Mouse (Mus musculus) heart, postnatal 25 days (tissue): ENCODE measurements around the gene Ppil1. TPM values are rescaled to one million over a fixed set of nuclear protein-coding genes. Genes with fewer than 3 reads are reported as not detected.

Source experiments
- DNase-seq: peaks from one replicate; pipeline ENCODE4 v3.0.0; 2022; ENCODE audit warnings: low spot score
- intact Hi-C: fragments of 180-260 bp; cut with DNase I; formaldehyde crosslinking; loops from one replicate; pipeline ENCODE4 v1.15.1; 2025
- total RNA-seq, 2 experiments: library from RNA; stranded (reverse); gene quantifications; 2 replicates each; pipeline ENCODE4 v1.2.3; 2021

Gene Ppil1
- 10 to 100 TPM; 29.0 to 29.6 TPM for total RNA-seq

GRCm38 (mm10) chr17:29263840-29264633 lies at the start of gene Ppil1:
Gene Ppil1, minus strand, starts transcription at chr17:29264186.
- intact Hi-C loops: loop anchor here (5.0 kb wide), 1 partner anchor 248 kb away; no protein-coding TSS in a partner anchor

GRCm38 (mm10) chr17:29313300-29313699 lies 49.3 kb upstream of the Ppil1 start:
- intact Hi-C loops: no loop called here
- DNase-seq: no peak

More at GRCm38 (mm10) chr17:29263840-29264633, at the start of gene Ppil1:
- DNase-seq: peak; percentile 71

- intact Hi-C loops: no loop called here
- no peak for DNase-seq
These were observed 48.1 kb upstream of the Ppil1 start for GRCm38 (mm10) chr17:29312082-29312481.

GRCm38 (mm10) chr17:29311602-29312001 lies 47.6 kb upstream of the Ppil1 start:
- DNase-seq: no peak
- intact Hi-C loops: no loop called here

GRCm38 (mm10) chr17:29310056-29310623 lies 46.2 kb upstream of the Ppil1 start:
- DNase-seq: peak; percentile 53
- intact Hi-C loops: no loop called here

- DNase-seq: no peak
- intact Hi-C loops: no loop called here
These were observed 41.9 kb upstream of the Ppil1 start for GRCm38 (mm10) chr17:29305871-29306270.

- intact Hi-C loops: no loop called here
- peak; percentile 60 for DNase-seq
These were observed 41.2 kb upstream of the Ppil1 start for GRCm38 (mm10) chr17:29305058-29305806.

GRCm38 (mm10) chr17:29304376-29305057 lies 40.5 kb upstream of the Ppil1 start:
- intact Hi-C loops: no loop called here
- DNase-seq: no peak

- intact Hi-C loops: no loop called here
- no peak for DNase-seq
These were observed 39.9 kb upstream of the Ppil1 start for GRCm38 (mm10) chr17:29303856-29304255.

- no peak for DNase-seq
- intact Hi-C loops: no loop called here
These were observed 39.1 kb upstream of the Ppil1 start for GRCm38 (mm10) chr17:29303087-29303486.

- intact Hi-C loops: no loop called here
- DNase-seq: peak; percentile 61
These were observed 38.2 kb upstream of the Ppil1 start for GRCm38 (mm10) chr17:29302149-29302548.

GRCm38 (mm10) chr17:29301421-29301820 lies 37.4 kb upstream of the Ppil1 start:
- no peak for DNase-seq
- intact Hi-C loops: no loop called here

- intact Hi-C loops: no loop called here
These were observed 36.9 kb upstream of the Ppil1 start for GRCm38 (mm10) chr17:29300926-29301325.

GRCm38 (mm10) chr17:29299282-29299681 lies 35.3 kb upstream of the Ppil1 start:
- no peak for DNase-seq

More at GRCm38 (mm10) chr17:29300926-29301325, 36.9 kb upstream of the Ppil1 start:
- DNase-seq: no peak

GRCm38 (mm10) chr17:29297813-29298212 lies 33.8 kb upstream of the Ppil1 start:
- DNase-seq: no peak
- intact Hi-C loops: no loop called here

More at GRCm38 (mm10) chr17:29299282-29299681, 35.3 kb upstream of the Ppil1 start:
- intact Hi-C loops: no loop called here

GRCm38 (mm10) chr17:29297321-29297720 lies 33.3 kb upstream of the Ppil1 start:
- DNase-seq: no peak
- intact Hi-C loops: no loop called here

GRCm38 (mm10) chr17:29295835-29296234 lies 31.8 kb upstream of the Ppil1 start:
- intact Hi-C loops: no loop called here
- DNase-seq: no peak

- intact Hi-C loops: no loop called here
- no peak for DNase-seq
These were observed 30.0 kb upstream of the Ppil1 start for GRCm38 (mm10) chr17:29293807-29294605.

- intact Hi-C loops: no loop called here
- DNase-seq: no peak
These were observed 29.0 kb upstream of the Ppil1 start for GRCm38 (mm10) chr17:29292996-29293395.
